Mouse (Mus musculus) ES-E14 (cell line): Measurements from ENCODE around the gene Smc1a. TPM values are rescaled to one million over a fixed set of nuclear protein-coding genes. Genes with fewer than 3 reads are reported as not detected.
"Not testable (repeated sequence)": the region's sequence is repeated elsewhere in the genome, so short reads cannot be mapped to it uniquely, and the experiment has no call there.

ENCODE experiments used
- DNase-seq: peaks from one replicate; pipeline ENCODE4 v3.0.0-alpha.2; 2013; ENCODE audit warnings: low read depth, low spot score
- H3K27ac ChIP-seq: 2 replicates; pipeline ENCODE4 v1.5.1; 2012; ENCODE audit warnings: low read depth, mild to moderate bottlenecking, low read length, moderate library complexity, mixed read lengths; ENCODE audit not compliant: poor library complexity, insufficient read depth, severe bottlenecking
- H3K36me3 ChIP-seq: 2 replicates; pipeline ENCODE4 v1.6.1; 2012; ENCODE audit warnings: mild to moderate bottlenecking, low read length, moderate library complexity, mixed read lengths; ENCODE audit not compliant: control insufficient read depth, poor library complexity, insufficient read depth, severe bottlenecking
- H3K4me1 ChIP-seq, 2 experiments: fragments of 150-350 bp in 1 of 2; sonication (generic) in 1 of 2; 2 replicates each; pipeline ENCODE4 v1.6.1; 2012; ENCODE audit warnings: low read length in 2 of 2, mild to moderate bottlenecking in 1 of 2, mixed read lengths in 1 of 2; ENCODE audit not compliant: control insufficient read depth in 2 of 2, insufficient read depth in 2 of 2, poor library complexity in 1 of 2
- H3K4me3 ChIP-seq, 2 experiments: fragments of 150-350 bp in 1 of 2; sonication (generic) in 1 of 2; 2 replicates each; pipeline ENCODE4 v1.5.1; 2012; ENCODE audit warnings: low read length in 2 of 2, low read depth in 1 of 2, mild to moderate bottlenecking in 1 of 2, mixed read lengths in 1 of 2; ENCODE audit not compliant: insufficient read depth in 1 of 2, poor library complexity in 1 of 2, severe bottlenecking in 1 of 2
- H3K9ac ChIP-seq: 2 replicates; pipeline ENCODE4 v1.6.1; 2012; ENCODE audit warnings: low read depth, mild to moderate bottlenecking, low read length, mixed read lengths; ENCODE audit not compliant: poor library complexity, insufficient read depth, severe bottlenecking
- H3K9me3 ChIP-seq: fragments of 150-350 bp; sonication (generic); 2 replicates; pipeline ENCODE4 v1.6.1; 2012; ENCODE audit warnings: low read depth, mild to moderate bottlenecking, low read length; ENCODE audit not compliant: control insufficient read depth, insufficient read depth
- CHD2 ChIP-seq: IDR thresholded peaks from 2 replicates; pipeline ENCODE4 v1.6.1; 2014; ENCODE audit warnings: mild to moderate bottlenecking, low read depth, low read length, inconsistent platforms
- HCFC1 ChIP-seq: IDR thresholded peaks from 2 replicates; pipeline ENCODE4 v1.6.1; 2012; ENCODE audit warnings: low read length, inconsistent platforms, borderline replicate concordance; ENCODE audit not compliant: insufficient read depth
- MAFK ChIP-seq: IDR thresholded peaks from 2 replicates; pipeline ENCODE4 v1.6.1; 2014; ENCODE audit warnings: mild to moderate bottlenecking, low read depth, low read length, inconsistent platforms; ENCODE audit not compliant: insufficient read depth
- ZC3H11A ChIP-seq: IDR thresholded peaks from 2 replicates; pipeline ENCODE4 v1.6.1; 2012; ENCODE audit warnings: low read depth, mild to moderate bottlenecking, inconsistent platforms, low read length, borderline replicate concordance
- ZNF384 ChIP-seq: IDR thresholded peaks from 2 replicates; pipeline ENCODE4 v1.6.1; 2012; ENCODE audit warnings: low read depth, low read length, inconsistent platforms
- in situ Hi-C, 2 experiments: fragments of 600-800 bp; cut with MboI; formaldehyde crosslinking; loops; one replicate each; pipeline ENCODE4 v1.15.1; 2025; ENCODE audit warnings: low sequenced_read_pairs in 2 of 2, inconsistent platforms in 1 of 2; ENCODE audit not compliant: unreplicated experiment in 2 of 2
- total RNA-seq: library from RNA; depleted of rRNA; stranded (reverse); fragments of 300-350 nt; gene quantifications from 2 replicates; pipeline ENCODE4 v1.2.3, GENCODE M21; 2012; rRNA removed

Smc1a gene
- total RNA-seq, 1 experiment, result 63.5 TPM

GRCm38 (mm10) chrX:152065674-152066073 lies 49.4 kb downstream of the Smc1a start:
- Histone ChIP-seq H3K4me3 (no peak overlapping the region), H3K9me3 (no peaks in the 10 kb centered on the region), H3K27ac (no peak overlapping the region), H3K4me1 (no peaks in the 10 kb centered on the region), H3K9ac (no peak overlapping the region), H3K36me3 (peaks cover 5% of the 10 kb centered on the region)
- no peak for DNase-seq
- in situ Hi-C loops, result no loop called here
- TF ChIP-seq ZNF384 (no peak), ZC3H11A (no peak), HCFC1 (no peak), CHD2 (no peak), MAFK (no peak)

- Histone ChIP-seq H3K36me3 (no peaks in the 10 kb centered on the region; the same call in 1 of the 2 replicates), H3K4me1 (no peaks in the 10 kb centered on the region), H3K27ac (no peak overlapping the region), H3K9ac (no peak overlapping the region), H3K9me3 (no peaks in the 10 kb centered on the region), H3K4me3 (no peak overlapping the region)
- in situ Hi-C loops, result no loop called here
- DNase-seq, result no peak
- TF ChIP-seq HCFC1 (no peak), CHD2 (no peak), ZNF384 (no peak), MAFK (no peak)
These were observed 51.6 kb downstream of the Smc1a start for GRCm38 (mm10) chrX:152067789-152068188.

- DNase-seq, H3K4me3 ChIP-seq, H3K27ac ChIP-seq, H3K9ac ChIP-seq, H3K9me3 ChIP-seq, H3K36me3 ChIP-seq, H3K4me1 ChIP-seq, in situ Hi-C loops: not testable (repeated sequence)
These were observed 73.8 kb downstream of the Smc1a start for GRCm38 (mm10) chrX:152089832-152090614.

DNA sequence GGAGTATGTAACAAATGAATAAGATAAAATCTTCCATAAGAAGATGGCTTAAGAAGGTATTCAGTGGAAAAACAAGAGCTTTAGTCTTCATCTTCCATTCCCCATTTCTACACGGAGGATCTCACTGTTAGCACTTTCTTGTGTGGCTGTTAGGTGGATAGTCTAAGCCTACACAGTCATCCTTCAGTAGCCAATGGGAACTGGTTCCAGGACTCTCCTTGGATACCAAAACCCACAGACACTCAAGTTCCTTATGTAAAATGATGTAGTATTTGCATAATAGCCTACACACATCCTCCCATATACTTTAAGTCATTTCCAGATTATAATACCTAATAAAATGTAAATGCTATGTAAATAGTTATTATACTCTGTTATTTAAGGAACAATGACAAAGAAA lies 81.3 kb downstream of the Smc1a start:
- DNase-seq, result no peak
- Histone ChIP-seq H3K9me3 (no peaks in the 10 kb centered on the region), H3K27ac (no peak overlapping the region), H3K36me3 (no peaks in the 10 kb centered on the region), H3K4me1 (no peaks in the 10 kb centered on the region), H3K4me3 (no peak overlapping the region), H3K9ac (no peak overlapping the region)
- in situ Hi-C loops, result no loop called here
- no peak for TF ChIP-seq ZNF384
- TF ChIP-seq MAFK, result no peak
- no peak for TF ChIP-seq CHD2
- TF ChIP-seq ZC3H11A, result no peak
- no peak for TF ChIP-seq HCFC1

Other genes with a start within 250 kb of the Smc1a start
- 304 and 351 TPM in 2 replicates for gene Huwe1, start 215.6 kb upstream of the Smc1a start, total RNA-seq
- 69.9 and 92.3 TPM in 2 replicates for gene Hsd17b10, start 14.6 kb upstream of the Smc1a start, total RNA-seq
- 5.0 and 6.8 TPM in 2 replicates for gene Ribc1, start 133 bp upstream of the Smc1a start, total RNA-seq
- 1.2 and 1.3 TPM in 2 replicates for gene Iqsec2, start 127.8 kb downstream of the Smc1a start, total RNA-seq
- gene Kdm5c, start 216.6 kb downstream of the Smc1a start, total RNA-seq, result 128 and 151 TPM in 2 replicates